Mouse (Mus musculus) intestine, embryonic 14.5 days (tissue): ENCODE measurements around the gene Il10rb. TPM values are rescaled to one million over a fixed set of nuclear protein-coding genes. Genes with fewer than 3 reads are reported as not detected.

Source experiments
- ATAC-seq: fragments of 200-750 bp; cut with Nextera tagmentation; replicated peaks from 2 replicates; pipeline ENCODE4 v1.8.0; 2017; ENCODE audit warnings: low read depth, moderate number of reproducible peaks, moderate TSS enrichment, moderate library complexity; ENCODE audit not compliant: low FRiP score, low TSS enrichment
- DNase-seq: peaks from one replicate; pipeline ENCODE4 v3.0.0-alpha.2; 2018; ENCODE audit warnings: low spot score
- H3K27ac ChIP-seq: fragments of 300-500 bp; sonication (generic); 2 replicates; pipeline ENCODE4 v1.5.1; 2014; ENCODE audit warnings: low read depth, mild to moderate bottlenecking, control low read depth
- H3K27me3 ChIP-seq: fragments of 300-500 bp; sonication (generic); replicated peaks from 2 replicates; pipeline ENCODE4 v1.6.1; 2014; ENCODE audit warnings: low read length, control low read depth; ENCODE audit not compliant: control insufficient read depth, insufficient read depth
- H3K36me3 ChIP-seq: fragments of 300-500 bp; sonication (generic); 2 replicates; pipeline ENCODE4 v1.6.1; 2014; ENCODE audit warnings: low read length, control low read depth; ENCODE audit not compliant: control insufficient read depth, insufficient read depth
- H3K4me1 ChIP-seq: fragments of 300-500 bp; sonication (generic); replicated peaks from 2 replicates; pipeline ENCODE4 v1.6.1; 2014; ENCODE audit warnings: low read length, control low read depth, mixed read lengths; ENCODE audit not compliant: control insufficient read depth, insufficient read depth
- H3K4me2 ChIP-seq: fragments of 300-500 bp; sonication (generic); 2 replicates; pipeline ENCODE4 v1.6.1; 2014; ENCODE audit warnings: low read length
- H3K4me3 ChIP-seq: fragments of 300-500 bp; sonication (generic); 2 replicates; pipeline ENCODE4 v1.5.1; 2014; ENCODE audit warnings: low read depth, low read length, control low read depth, mixed read lengths
- H3K9ac ChIP-seq: fragments of 300-500 bp; sonication (generic); 2 replicates; pipeline ENCODE4 v1.6.1; 2014; ENCODE audit warnings: mild to moderate bottlenecking, low read length
- H3K9me3 ChIP-seq: fragments of 300-500 bp; sonication (generic); 2 replicates; pipeline ENCODE4 v1.6.1; 2016; ENCODE audit warnings: low read length, control low read depth; ENCODE audit not compliant: control insufficient read depth
- WGBS: fragments of 180-500 bp; shearing (Covaris S2); extraction: QIAGEN DNeasy Blood & Tissue Kit; methylation state at CpG from one replicate; pipeline ENCODE4 v1.1.7; 2014; 5-methylcytosine and 5-hydroxymethylcytosine counted together
- polyA plus RNA-seq: library from polyadenylated mRNA; unstranded; fragments of >200 nt; fragmentation: Nextera tagmentation; extraction: Ambion mirVana; gene quantifications from 2 replicates; pipeline ENCODE4 v1.2.1, GENCODE M21; 2014

The Il10rb gene
- polyA plus RNA-seq, 1 experiment from 2014 or later, result 36.8 TPM

- Histone ChIP-seq H3K27ac (peak overlapping the region; percentile 1; the same call in 1 of the 2 replicates), H3K4me3 (no peak overlapping the region), H3K9me3 (no peaks in the 10 kb centered on the region), H3K27me3 (no peaks in the 10 kb centered on the region), H3K9ac (no peak overlapping the region), H3K4me2 (0 out of 2 replicates have a peak overlapping the region, but pooled peaks have one; percentile 19), H3K36me3 (peaks cover 5% of the 10 kb centered on the region), H3K4me1 (peaks cover 5% of the 10 kb centered on the region; the same call in 1 of the 2 replicates)
- DNase-seq (no peak), ATAC-seq (peak; percentile 47; the same call in 1 of the 2 replicates)
- whole genome bisulfite sequencing, result 27% methylated on average over 8 of the region's 9 CpGs
Measured at GRCm38 (mm10) chr16:91378991-91379390, 27.0 kb upstream of the Il10rb start.

- ATAC-seq, result no peak
Measured at GRCm38 (mm10) chr16:91379412-91379811, 26.6 kb upstream of the Il10rb start.

GRCm38 (mm10) chr16:91380151-91380550 lies 25.8 kb upstream of the Il10rb start:
- H3K9me3 ChIP-seq, result no peaks in the 10 kb centered on the region
- peaks cover 14% of the 10 kb centered on the region for H3K36me3 ChIP-seq
- ATAC-seq, result no peak
- H3K27me3 ChIP-seq, result no peaks in the 10 kb centered on the region
- no peak overlapping the region for H3K4me3 ChIP-seq
- no peak overlapping the region for H3K9ac ChIP-seq
- H3K27ac ChIP-seq, result no peak overlapping the region
- WGBS, result 60% methylated on average over 5 of the region's 5 CpGs
- no peaks in the 10 kb centered on the region for H3K4me1 ChIP-seq
- DNase-seq, result no peak
- H3K4me2 ChIP-seq, result no peak overlapping the region

More at GRCm38 (mm10) chr16:91379412-91379811, 26.6 kb upstream of the Il10rb start:
- H3K4me1 ChIP-seq, result peaks cover 1% of the 10 kb centered on the region; the same call in 1 of the 2 replicates
- H3K4me2 ChIP-seq, result no peak overlapping the region
- H3K27me3 ChIP-seq, result no peaks in the 10 kb centered on the region
- DNase-seq, result no peak
- no peaks in the 10 kb centered on the region for H3K9me3 ChIP-seq
- no peak overlapping the region for H3K4me3 ChIP-seq
- H3K9ac ChIP-seq, result no peak overlapping the region
- WGBS, result 56% methylated on average over 3 of the region's 3 CpGs
- peaks cover 9% of the 10 kb centered on the region for H3K36me3 ChIP-seq
- peak overlapping the region; percentile 1; the same call in 1 of the 2 replicates for H3K27ac ChIP-seq

- Histone ChIP-seq H3K27ac (no peak overlapping the region), H3K36me3 (peaks cover 19% of the 10 kb centered on the region), H3K4me1 (no peaks in the 10 kb centered on the region), H3K9me3 (no peaks in the 10 kb centered on the region), H3K9ac (no peak overlapping the region), H3K4me2 (no peak overlapping the region), H3K4me3 (no peak overlapping the region), H3K27me3 (no peaks in the 10 kb centered on the region)
- no peak for DNase-seq
- no peak for ATAC-seq
- WGBS, result 89% methylated on average over 4 of the region's 4 CpGs
Measured at GRCm38 (mm10) chr16:91381606-91382005, 24.4 kb upstream of the Il10rb start.

- Histone ChIP-seq H3K27me3 (no peaks in the 10 kb centered on the region), H3K4me3 (no peak overlapping the region), H3K9me3 (no peaks in the 10 kb centered on the region), H3K27ac (no peak overlapping the region), H3K36me3 (peaks cover 25% of the 10 kb centered on the region), H3K4me2 (no peak overlapping the region), H3K9ac (no peak overlapping the region), H3K4me1 (no peaks in the 10 kb centered on the region)
- DNase-seq (no peak), ATAC-seq (no peak)
- 90% methylated on average over 9 of the region's 9 CpGs for WGBS
Measured at GRCm38 (mm10) chr16:91382261-91382790, 23.6 kb upstream of the Il10rb start.

GRCm38 (mm10) chr16:91384221-91384620 lies 21.7 kb upstream of the Il10rb start:
- ATAC-seq, result no peak
- no peak for DNase-seq
- Histone ChIP-seq H3K4me1 (no peaks in the 10 kb centered on the region), H3K4me3 (no peak overlapping the region), H3K9me3 (no peaks in the 10 kb centered on the region), H3K9ac (no peak overlapping the region), H3K27ac (no peak overlapping the region), H3K4me2 (no peak overlapping the region), H3K27me3 (no peaks in the 10 kb centered on the region), H3K36me3 (peaks cover 38% of the 10 kb centered on the region)
- 85% methylated on average over 4 of the region's 4 CpGs for WGBS

GRCm38 (mm10) chr16:91385621-91386020 lies 20.3 kb upstream of the Il10rb start:
- ATAC-seq, result no peak
- Histone ChIP-seq H3K27me3 (no peaks in the 10 kb centered on the region), H3K36me3 (peaks cover 42% of the 10 kb centered on the region), H3K27ac (no peak overlapping the region), H3K4me2 (no peak overlapping the region), H3K9me3 (no peaks in the 10 kb centered on the region; the same call in 1 of the 2 replicates), H3K4me1 (no peaks in the 10 kb centered on the region), H3K9ac (no peak overlapping the region), H3K4me3 (no peak overlapping the region)
- WGBS, result 55% methylated on average over 10 of the region's 10 CpGs
- no peak for DNase-seq

- DNase-seq (no peak), ATAC-seq (no peak)
- 88% methylated on average over 10 of the region's 10 CpGs for WGBS
- H3K4me1 ChIP-seq, result no peaks in the 10 kb centered on the region
- no peak overlapping the region for H3K4me3 ChIP-seq
- H3K36me3 ChIP-seq, result peaks cover 43% of the 10 kb centered on the region
- H3K27me3 ChIP-seq, result no peaks in the 10 kb centered on the region
- H3K9ac ChIP-seq, result no peak overlapping the region
- H3K27ac ChIP-seq, result no peak overlapping the region
- no peaks in the 10 kb centered on the region; the same call in 1 of the 2 replicates for H3K9me3 ChIP-seq
- no peak overlapping the region for H3K4me2 ChIP-seq
Measured at GRCm38 (mm10) chr16:91386419-91387120, 19.4 kb upstream of the Il10rb start.

- WGBS, result 83% methylated on average over 3 of the region's 3 CpGs
- Histone ChIP-seq H3K27ac (no peak overlapping the region), H3K27me3 (no peaks in the 10 kb centered on the region), H3K9me3 (no peaks in the 10 kb centered on the region; the same call in 1 of the 2 replicates), H3K9ac (no peak overlapping the region), H3K4me2 (no peak overlapping the region), H3K36me3 (peaks cover 49% of the 10 kb centered on the region), H3K4me1 (no peaks in the 10 kb centered on the region), H3K4me3 (no peak overlapping the region)
- ATAC-seq (no peak), DNase-seq (no peak)
Measured at GRCm38 (mm10) chr16:91387121-91387486, 18.9 kb upstream of the Il10rb start.
